Mouse (Mus musculus) midbrain, embryonic 12.5 days (tissue): ENCODE results near the gene Stum. TPM values are rescaled to one million over a fixed set of nuclear protein-coding genes. Genes with fewer than 3 reads are reported as not detected.
A peak's percentile ranks its signal among the peaks of the same experiment; 100 is the strongest.

Source experiments
- ATAC-seq: fragments of 200-750 bp; cut with Nextera tagmentation; 2 replicates; pipeline ENCODE4 v1.8.0; 2017; ENCODE audit warnings: low read depth, moderate TSS enrichment, moderate library complexity; ENCODE audit not compliant: low FRiP score
- H3K27ac ChIP-seq: fragments of 300-500 bp; sonication (generic); replicated peaks from 2 replicates; pipeline ENCODE4 v1.5.1; 2016; ENCODE audit warnings: mild to moderate bottlenecking
- H3K27me3 ChIP-seq: fragments of 300-500 bp; sonication (generic); 2 replicates; pipeline ENCODE4 v1.6.1; 2016; ENCODE audit warnings: mild to moderate bottlenecking
- H3K36me3 ChIP-seq: fragments of 300-500 bp; sonication (generic); 2 replicates; pipeline ENCODE4 v1.6.1; 2016
- H3K4me1 ChIP-seq: fragments of 300-500 bp; sonication (generic); 2 replicates; pipeline ENCODE4 v1.6.1; 2016
- H3K4me2 ChIP-seq: fragments of 300-500 bp; sonication (generic); replicated peaks from 2 replicates; pipeline ENCODE4 v1.6.1; 2016; ENCODE audit warnings: mild to moderate bottlenecking, moderate library complexity
- H3K4me3 ChIP-seq: fragments of 300-500 bp; sonication (generic); 2 replicates; pipeline ENCODE4 v1.5.1; 2016; ENCODE audit warnings: mild to moderate bottlenecking
- H3K9ac ChIP-seq: fragments of 300-500 bp; sonication (generic); replicated peaks from 2 replicates; pipeline ENCODE4 v1.6.1; 2016; ENCODE audit warnings: mild to moderate bottlenecking, moderate library complexity
- H3K9me3 ChIP-seq: fragments of 300-500 bp; sonication (generic); 2 replicates; pipeline ENCODE4 v1.6.1; 2016; ENCODE audit warnings: mild to moderate bottlenecking
- WGBS: fragments of 180-500 bp; shearing (Covaris S2); methylation state at CpG from one replicate; pipeline ENCODE4 v1.1.7; 2016; 5-methylcytosine and 5-hydroxymethylcytosine counted together
- polyA plus RNA-seq: library from polyadenylated mRNA; unstranded; fragments of >200 nt; fragmentation: Nextera tagmentation; extraction: Ambion mirVana; gene quantifications from 2 replicates; pipeline ENCODE4 v1.2.1, GENCODE M21; 2016

Stum gene
- polyA plus RNA-seq, 1 experiment from 2014 or later = 0.97 TPM

GRCm38 (mm10) chr1:180485346-180485745 lies 2.0 kb upstream of the Stum start:
- Histone ChIP-seq H3K4me2 (no peak overlapping the region), H3K4me1 (peaks cover 25% of the 10 kb centered on the region), H3K36me3 (no peaks in the 10 kb centered on the region), H3K9me3 (no peaks in the 10 kb centered on the region), H3K9ac (no peak overlapping the region), H3K27ac (no peak overlapping the region), H3K4me3 (no peak overlapping the region), H3K27me3 (peaks cover 46% of the 10 kb centered on the region)
- 94% methylated on average over 5 of the region's 5 CpGs for WGBS
- ATAC-seq = no peak

- H3K9me3 ChIP-seq = no peaks in the 10 kb centered on the region
- H3K4me3 ChIP-seq = peak overlapping the region; percentile 51
- peak overlapping the region; percentile 83 for H3K4me2 ChIP-seq
- WGBS = 2% methylated on average over 39 of the region's 39 CpGs
- H3K4me1 ChIP-seq = peaks cover 25% of the 10 kb centered on the region
- peak; percentile 44; the same call in 1 of the 2 replicates for ATAC-seq
- no peaks in the 10 kb centered on the region for H3K36me3 ChIP-seq
- H3K27me3 ChIP-seq = peaks cover 47% of the 10 kb centered on the region
- H3K27ac ChIP-seq = no peak overlapping the region
- H3K9ac ChIP-seq = peak overlapping the region; percentile 21
Observed at GRCm38 (mm10) chr1:180482840-180483398, 385 bp downstream of the Stum start.

- peaks cover 47% of the 10 kb centered on the region for H3K27me3 ChIP-seq
Observed at GRCm38 (mm10) chr1:180481956-180482355, 1.3 kb downstream of the Stum start.

GRCm38 (mm10) chr1:180481331-180481730 lies 2.0 kb downstream of the Stum start:
- no peak overlapping the region for H3K9ac ChIP-seq
- H3K27me3 ChIP-seq = peaks cover 47% of the 10 kb centered on the region
- no peak overlapping the region for H3K27ac ChIP-seq
- no peak overlapping the region for H3K4me2 ChIP-seq
- 34% methylated on average over 8 of the region's 8 CpGs for whole genome bisulfite sequencing
- no peak for ATAC-seq
- no peak overlapping the region for H3K4me3 ChIP-seq
- H3K36me3 ChIP-seq = no peaks in the 10 kb centered on the region
- H3K9me3 ChIP-seq = no peaks in the 10 kb centered on the region
- peaks cover 25% of the 10 kb centered on the region for H3K4me1 ChIP-seq

More at GRCm38 (mm10) chr1:180481956-180482355, 1.3 kb downstream of the Stum start:
- H3K4me3 ChIP-seq = no peak overlapping the region
- H3K4me1 ChIP-seq = peaks cover 25% of the 10 kb centered on the region
- no peak for ATAC-seq
- no peak overlapping the region for H3K9ac ChIP-seq
- no peak overlapping the region for H3K27ac ChIP-seq
- no peaks in the 10 kb centered on the region for H3K36me3 ChIP-seq
- no peaks in the 10 kb centered on the region for H3K9me3 ChIP-seq
- WGBS = 7% methylated on average over 10 of the region's 10 CpGs
- H3K4me2 ChIP-seq = no peak overlapping the region; the same call in 1 of the 2 replicates

- Histone ChIP-seq H3K27me3 (peaks cover 44% of the 10 kb centered on the region), H3K9me3 (no peaks in the 10 kb centered on the region), H3K27ac (no peak overlapping the region), H3K36me3 (no peaks in the 10 kb centered on the region), H3K9ac (no peak overlapping the region), H3K4me1 (peaks cover 25% of the 10 kb centered on the region), H3K4me2 (no peak overlapping the region), H3K4me3 (no peak overlapping the region)
- WGBS = 35% methylated on average over 6 of the region's 6 CpGs
- ATAC-seq = no peak
Observed at GRCm38 (mm10) chr1:180480325-180480724, 3.0 kb downstream of the Stum start.

GRCm38 (mm10) chr1:180473566-180473965 lies 9.7 kb downstream of the Stum start:
- Histone ChIP-seq H3K36me3 (no peaks in the 10 kb centered on the region), H3K9me3 (no peaks in the 10 kb centered on the region), H3K4me3 (no peak overlapping the region), H3K27ac (no peak overlapping the region), H3K4me2 (no peak overlapping the region), H3K27me3 (no peaks in the 10 kb centered on the region), H3K4me1 (no peaks in the 10 kb centered on the region), H3K9ac (no peak overlapping the region)
- ATAC-seq = no peak

GRCm38 (mm10) chr1:180468004-180468403 lies 15.3 kb downstream of the Stum start:
- Histone ChIP-seq H3K4me1 (no peaks in the 10 kb centered on the region), H3K36me3 (no peaks in the 10 kb centered on the region), H3K4me2 (no peak overlapping the region), H3K9ac (no peak overlapping the region), H3K27me3 (no peaks in the 10 kb centered on the region), H3K9me3 (no peaks in the 10 kb centered on the region), H3K4me3 (no peak overlapping the region), H3K27ac (no peak overlapping the region)
- no peak for ATAC-seq
- WGBS = 90% methylated on average over 4 of the region's 4 CpGs

GRCm38 (mm10) chr1:180465620-180466019 lies 17.7 kb downstream of the Stum start:
- Histone ChIP-seq H3K27ac (no peak overlapping the region), H3K27me3 (no peaks in the 10 kb centered on the region), H3K4me1 (no peaks in the 10 kb centered on the region), H3K4me2 (no peak overlapping the region), H3K9me3 (no peaks in the 10 kb centered on the region), H3K9ac (no peak overlapping the region), H3K36me3 (no peaks in the 10 kb centered on the region), H3K4me3 (no peak overlapping the region)
- WGBS = 58% methylated on average over 5 of the region's 5 CpGs
- ATAC-seq = no peak

GRCm38 (mm10) chr1:180464357-180464756 lies 18.9 kb downstream of the Stum start:
- H3K9ac ChIP-seq = no peak overlapping the region
- H3K27me3 ChIP-seq = no peaks in the 10 kb centered on the region
- H3K4me3 ChIP-seq = no peak overlapping the region
- no peak for ATAC-seq
- H3K36me3 ChIP-seq = no peaks in the 10 kb centered on the region
- H3K9me3 ChIP-seq = no peaks in the 10 kb centered on the region
- 74% methylated on average over 5 of the region's 5 CpGs for WGBS
- H3K4me1 ChIP-seq = 0 out of 2 replicates have a peak, but pooled peaks cover 5% of the 10 kb centered on the region
- H3K4me2 ChIP-seq = no peak overlapping the region
- H3K27ac ChIP-seq = no peak overlapping the region

- H3K9me3 ChIP-seq = no peaks in the 10 kb centered on the region
- H3K9ac ChIP-seq = no peak overlapping the region
- H3K4me2 ChIP-seq = no peak overlapping the region
- no peak overlapping the region for H3K27ac ChIP-seq
- H3K36me3 ChIP-seq = no peaks in the 10 kb centered on the region
- no peaks in the 10 kb centered on the region for H3K27me3 ChIP-seq
- H3K4me3 ChIP-seq = no peak overlapping the region
- WGBS = 92% methylated on average over 5 of the region's 5 CpGs
- no peak for ATAC-seq
- peaks cover 10% of the 10 kb centered on the region for H3K4me1 ChIP-seq
Observed at GRCm38 (mm10) chr1:180462983-180463475, 20.3 kb downstream of the Stum start.

GRCm38 (mm10) chr1:180462396-180462795 lies 20.9 kb downstream of the Stum start:
- Histone ChIP-seq H3K36me3 (no peaks in the 10 kb centered on the region), H3K4me3 (no peak overlapping the region), H3K27me3 (no peaks in the 10 kb centered on the region), H3K27ac (no peak overlapping the region), H3K9ac (no peak overlapping the region), H3K4me1 (peaks cover 16% of the 10 kb centered on the region), H3K9me3 (no peaks in the 10 kb centered on the region), H3K4me2 (no peak overlapping the region)
- no peak for ATAC-seq
- WGBS = 94% methylated on average over 5 of the region's 5 CpGs

- Histone ChIP-seq H3K9me3 (no peaks in the 10 kb centered on the region), H3K4me3 (no peak overlapping the region), H3K4me2 (no peak overlapping the region), H3K4me1 (peaks cover 18% of the 10 kb centered on the region), H3K9ac (no peak overlapping the region), H3K36me3 (no peaks in the 10 kb centered on the region), H3K27me3 (no peaks in the 10 kb centered on the region), H3K27ac (no peak overlapping the region)
- 40% methylated on average over 5 of the region's 5 CpGs for WGBS
- ATAC-seq = no peak
Observed at GRCm38 (mm10) chr1:180460721-180461120, 22.6 kb downstream of the Stum start.

- no peak for ATAC-seq
- Histone ChIP-seq H3K4me2 (no peak overlapping the region), H3K9me3 (no peaks in the 10 kb centered on the region), H3K27ac (no peak overlapping the region), H3K4me3 (no peak overlapping the region), H3K36me3 (no peaks in the 10 kb centered on the region), H3K9ac (no peak overlapping the region), H3K27me3 (no peaks in the 10 kb centered on the region), H3K4me1 (peaks cover 18% of the 10 kb centered on the region)
- WGBS = 80% methylated on average over 3 of the region's 3 CpGs
Observed at GRCm38 (mm10) chr1:180458680-180459079, 24.6 kb downstream of the Stum start.
